Mouse (Mus musculus) kidney, adult 18-20 months (tissue): ENCODE results near the gene Pex11a.
"Not testable (repeated sequence)": the region's sequence is repeated elsewhere in the genome, so short reads cannot be mapped to it uniquely, and the experiment has no call there.

Experiments
- DNase-seq: peaks from one replicate; pipeline ENCODE4 v3.0.0; 2021

Gene Pex11a

DNA sequence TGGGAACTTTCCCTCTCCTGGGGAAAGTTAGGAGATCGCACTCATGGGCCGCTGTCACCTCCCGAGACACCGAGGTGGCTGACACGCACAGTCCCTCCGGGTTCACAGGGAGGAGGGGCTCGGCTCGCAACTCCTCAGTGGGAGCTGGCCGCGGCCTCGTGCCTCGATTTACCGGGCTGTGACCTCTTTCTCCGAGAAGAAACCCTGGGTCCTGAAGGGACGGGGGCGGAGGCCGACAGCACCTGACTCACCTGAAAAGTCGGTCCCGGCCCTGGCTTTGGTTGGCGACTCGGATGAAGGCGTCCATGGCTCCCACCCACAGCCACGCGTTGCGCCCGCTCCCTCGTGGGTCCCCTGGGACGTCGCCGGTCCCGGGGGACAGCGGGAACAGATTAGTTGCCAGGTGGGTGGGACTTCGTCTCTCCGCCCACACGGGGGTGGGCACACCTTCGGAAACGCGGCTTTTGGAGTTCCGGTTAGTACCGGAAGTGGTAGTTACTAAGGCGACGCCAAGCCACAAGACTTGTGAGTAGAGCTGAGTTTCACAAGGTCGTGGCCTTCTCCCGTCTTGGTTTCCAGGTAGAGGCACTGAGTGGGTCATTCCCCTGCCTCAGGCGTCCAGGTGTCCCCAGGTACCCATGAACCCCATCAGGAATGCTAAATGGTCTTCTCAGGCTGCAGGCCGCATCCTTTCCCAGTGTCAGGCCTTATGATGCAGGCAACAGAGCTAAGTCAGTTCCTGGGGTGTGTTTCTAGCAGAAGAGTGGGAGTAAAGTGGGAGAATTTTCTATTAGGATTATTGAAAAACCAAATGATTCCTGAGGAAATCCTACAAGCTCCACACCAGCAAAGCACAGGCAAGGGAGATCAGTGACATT is at the start of gene Pex11a, which contains the start of gene Wdr93:
TSS of gene Pex11a (minus strand) at position 473 of the 878 bp plus-strand sequence.
TSS of gene Wdr93 (plus strand) at position 505 of the 878 bp plus-strand sequence.
- DNase-seq = peak; percentile 89

DNA sequence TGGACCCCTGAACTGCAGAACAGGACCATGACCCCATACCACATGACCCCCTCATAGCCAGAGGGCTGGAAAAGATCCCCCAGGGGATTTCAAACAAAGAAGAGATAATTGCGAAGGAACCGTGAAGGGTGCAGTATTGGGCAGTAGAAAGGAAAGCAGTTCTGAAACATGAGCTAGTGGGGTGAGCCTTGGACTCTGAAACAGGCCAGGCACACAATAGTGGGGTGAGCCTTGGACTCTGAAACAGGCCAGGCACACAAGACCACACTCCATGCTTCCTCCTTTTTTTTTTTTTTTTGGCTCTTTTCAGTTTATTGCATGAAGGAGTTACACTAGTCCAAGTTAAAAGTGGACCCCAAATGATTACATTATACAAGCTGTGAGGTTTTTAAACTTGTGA is 46.9 kb upstream of the Pex11a start:
- DNase-seq = not testable (repeated sequence)

- DNase-seq = peak; percentile 79
Measured at GRCm38 (mm10) chr7:79786295-79786694, 43.4 kb upstream of the Pex11a start.

DNA sequence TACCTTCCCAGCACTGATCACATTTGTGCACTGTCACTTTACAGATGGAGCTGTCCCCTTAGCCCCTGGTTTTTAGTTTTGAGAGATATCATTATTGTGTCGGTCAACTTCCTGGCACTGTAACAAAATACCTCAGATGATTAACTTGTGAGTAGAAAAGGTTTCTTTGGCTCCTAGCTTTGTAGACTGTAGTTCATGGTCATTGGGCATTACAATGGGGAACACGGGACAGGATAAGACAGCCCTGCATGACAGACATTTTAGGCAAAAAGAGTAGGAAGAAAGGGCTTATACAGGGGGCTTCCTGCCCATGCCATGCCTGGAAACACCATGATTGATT is 39.6 kb upstream of the Pex11a start:
- no peak for DNase-seq

- DNase-seq = peak; percentile 48
Measured at GRCm38 (mm10) chr7:79781826-79782515, 39.0 kb upstream of the Pex11a start.

GRCm38 (mm10) chr7:79780647-79781626 is 38.0 kb upstream of the Pex11a start:
- peak; percentile 87 for DNase-seq

- no peak for DNase-seq
Measured at GRCm38 (mm10) chr7:79771561-79772512, 28.9 kb upstream of the Pex11a start.

- DNase-seq = no peak
Measured at GRCm38 (mm10) chr7:79769664-79770063, 26.7 kb upstream of the Pex11a start.

DNA sequence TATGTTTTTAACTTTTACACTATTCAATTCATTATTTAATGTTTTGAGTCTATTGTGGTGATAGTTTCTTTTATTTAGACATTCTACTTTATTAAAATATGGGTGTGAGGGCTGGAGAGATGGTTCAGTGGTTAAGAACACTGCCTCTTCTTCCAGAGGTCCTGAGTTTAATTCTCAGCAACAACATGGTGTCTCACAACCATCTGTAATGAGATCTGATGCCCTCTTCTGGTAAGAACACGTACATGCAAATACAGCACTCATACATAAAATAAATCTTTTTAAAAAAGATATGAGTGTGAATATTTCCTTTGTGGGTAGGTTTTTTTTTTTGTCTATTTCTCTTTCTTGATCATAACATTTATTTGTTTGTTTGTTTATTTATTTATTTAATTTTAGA is 23.1 kb upstream of the Pex11a start:
- DNase-seq = no peak

- DNase-seq = no peak
Measured at GRCm38 (mm10) chr7:79762106-79762505, 19.2 kb upstream of the Pex11a start.

- DNase-seq = no peak
Measured at GRCm38 (mm10) chr7:79761124-79761876, 18.4 kb upstream of the Pex11a start.

GRCm38 (mm10) chr7:79759766-79760165 is 16.8 kb upstream of the Pex11a start:
- no peak for DNase-seq

GRCm38 (mm10) chr7:79758176-79758575 is 15.2 kb upstream of the Pex11a start:
- DNase-seq = no peak

- DNase-seq = no peak
Measured at GRCm38 (mm10) chr7:79756334-79756733, 13.4 kb upstream of the Pex11a start.

GRCm38 (mm10) chr7:79749511-79749910 is 6.6 kb upstream of the Pex11a start:
- DNase-seq = no peak

- DNase-seq = no peak
Measured at GRCm38 (mm10) chr7:79747659-79748058, 4.7 kb upstream of the Pex11a start.

- no peak for DNase-seq
Measured at GRCm38 (mm10) chr7:79744585-79744984, 1.7 kb upstream of the Pex11a start.

- no peak for DNase-seq
Measured at GRCm38 (mm10) chr7:79744051-79744450, 1.1 kb upstream of the Pex11a start.

DNA sequence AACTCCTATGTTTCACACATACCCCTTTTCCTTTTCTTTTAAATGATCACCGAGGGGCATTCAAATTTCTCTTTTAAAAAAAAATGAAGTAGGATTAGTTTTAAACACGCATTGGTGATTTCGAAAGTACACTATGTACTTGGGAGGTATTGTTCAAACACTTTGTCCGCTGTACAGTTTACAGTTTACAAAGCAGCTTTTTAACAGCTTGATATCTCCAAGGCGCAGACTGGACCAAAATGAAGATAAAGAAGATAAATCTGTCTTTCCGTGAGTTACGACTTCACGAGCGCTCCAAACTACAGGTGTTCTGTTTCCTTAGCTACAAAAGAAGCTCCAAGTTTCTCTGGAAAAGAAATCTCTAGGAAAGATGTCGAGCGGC is 663 bp downstream of the Pex11a start:
- no peak for DNase-seq

- DNase-seq = no peak
Measured at GRCm38 (mm10) chr7:79740279-79740678, 2.7 kb downstream of the Pex11a start.

- no peak for DNase-seq
Measured at GRCm38 (mm10) chr7:79738913-79739312, 4.0 kb downstream of the Pex11a start.
